Mouse (Mus musculus) urinary bladder, adult 2 months (tissue): ENCODE data around the gene Rnf220. TPM values are rescaled to one million over a fixed set of nuclear protein-coding genes. Genes with fewer than 3 reads are reported as not detected.

Source experiments
- DNase-seq: peaks from one replicate; pipeline ENCODE4 v3.0.0; 2022; ENCODE audit warnings: low spot score
- polyA plus RNA-seq: library from polyadenylated mRNA; depleted of rRNA; stranded (reverse); fragments of >200 nt; gene quantifications from 2 replicates; pipeline ENCODE4 v1.2.3, GENCODE M21; 2012

The Rnf220 gene
- polyA plus RNA-seq, 1 experiment: 66.2 TPM

DNA sequence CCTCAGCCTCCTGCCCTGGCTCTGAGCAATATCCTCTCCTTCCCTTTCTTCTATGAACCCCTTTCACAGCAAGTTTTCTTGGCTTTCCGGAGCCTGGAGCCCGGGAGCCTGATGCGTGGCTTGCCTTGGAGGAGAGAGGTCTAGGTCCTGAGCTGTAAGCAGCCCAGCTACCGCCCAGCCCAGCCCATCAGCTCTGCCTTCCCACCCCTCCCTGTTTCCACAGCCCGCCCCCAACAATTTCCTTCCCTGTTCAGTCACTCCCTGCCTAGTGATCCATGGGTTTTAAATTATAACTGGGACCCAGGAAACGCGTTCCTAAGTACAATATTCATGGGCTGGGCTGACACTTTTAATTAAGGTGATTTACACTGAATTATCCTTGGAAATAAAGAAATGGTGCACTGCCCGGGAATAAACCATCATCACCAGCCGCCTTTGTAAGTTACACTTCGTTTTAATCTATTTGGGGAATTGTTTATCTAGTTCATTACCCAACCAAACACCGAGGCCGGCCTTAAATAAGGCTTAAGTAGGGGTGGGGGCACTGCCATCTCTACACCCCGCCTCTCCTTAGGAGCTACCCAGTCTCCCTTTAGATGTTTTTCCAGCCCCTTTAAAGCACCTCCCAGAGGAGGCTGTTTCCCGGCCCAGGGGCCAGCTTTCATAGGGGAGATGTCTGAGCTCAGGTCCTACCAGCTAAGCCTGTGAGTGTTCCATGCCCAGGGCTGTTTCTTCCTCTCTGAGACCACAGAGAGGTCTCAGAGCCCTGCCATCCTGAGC lies 194.6 kb downstream of the Rnf220 start:
- DNase-seq: no peak

GRCm38 (mm10) chr4:117299921-117300320 lies 196.9 kb downstream of the Rnf220 start:
- DNase-seq: no peak

- DNase-seq: no peak
Measured at GRCm38 (mm10) chr4:117297819-117298218, 199.0 kb downstream of the Rnf220 start.

DNA sequence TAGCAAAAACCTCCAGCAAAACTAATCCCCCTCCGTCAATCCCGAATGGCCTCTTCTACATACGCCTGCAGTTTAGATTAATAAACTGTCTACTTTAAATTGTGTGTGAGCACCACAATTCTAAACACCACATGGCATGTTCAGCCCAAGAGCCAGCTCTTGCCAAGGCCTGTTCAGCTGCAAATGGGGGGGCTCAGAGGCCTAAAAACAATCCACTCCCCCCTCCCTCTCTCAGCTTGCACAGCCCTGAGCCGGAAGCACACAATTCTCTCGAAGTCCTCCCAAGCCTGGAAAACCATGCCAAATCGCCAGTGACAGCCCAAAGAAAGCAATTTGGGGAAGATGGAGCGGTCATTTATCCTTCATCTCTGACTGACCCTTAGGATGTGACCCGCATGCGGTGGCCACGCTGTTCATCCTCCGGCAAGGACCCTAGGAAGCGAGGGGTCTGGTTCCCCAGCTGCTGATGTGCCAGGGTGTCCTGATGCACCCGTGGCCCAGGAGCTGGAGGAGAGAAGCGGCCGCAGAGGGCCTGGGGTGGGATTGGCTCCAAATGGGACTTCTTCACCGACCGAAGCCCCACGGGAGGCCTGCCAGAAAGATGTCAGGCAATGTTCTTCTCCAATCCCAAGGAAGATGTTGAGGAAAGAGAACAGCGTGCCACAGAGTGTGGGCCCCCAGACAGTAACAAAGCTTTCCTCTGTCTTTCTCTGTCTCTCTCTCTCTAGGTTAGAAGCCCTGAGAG lies 199.8 kb downstream of the Rnf220 start:
- DNase-seq: no peak

DNA sequence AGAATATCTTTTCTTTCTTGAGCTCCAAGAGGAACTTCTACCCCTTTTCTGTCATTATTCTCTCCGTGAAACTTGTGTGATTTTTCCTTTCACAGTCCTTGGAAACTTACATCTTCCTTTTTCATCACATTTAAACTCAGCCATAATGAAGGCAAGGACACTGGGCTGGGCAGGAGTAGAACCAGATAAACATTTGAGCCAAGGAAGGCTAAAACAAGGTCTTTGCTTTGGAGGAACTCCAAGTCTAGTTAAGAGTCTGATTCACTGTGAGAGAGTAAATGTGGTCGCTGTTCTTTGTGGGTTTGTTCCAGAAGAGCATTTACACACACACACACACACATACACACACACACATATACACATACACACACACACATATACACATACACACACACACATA lies 205.2 kb downstream of the Rnf220 start:
- no peak for DNase-seq

DNA sequence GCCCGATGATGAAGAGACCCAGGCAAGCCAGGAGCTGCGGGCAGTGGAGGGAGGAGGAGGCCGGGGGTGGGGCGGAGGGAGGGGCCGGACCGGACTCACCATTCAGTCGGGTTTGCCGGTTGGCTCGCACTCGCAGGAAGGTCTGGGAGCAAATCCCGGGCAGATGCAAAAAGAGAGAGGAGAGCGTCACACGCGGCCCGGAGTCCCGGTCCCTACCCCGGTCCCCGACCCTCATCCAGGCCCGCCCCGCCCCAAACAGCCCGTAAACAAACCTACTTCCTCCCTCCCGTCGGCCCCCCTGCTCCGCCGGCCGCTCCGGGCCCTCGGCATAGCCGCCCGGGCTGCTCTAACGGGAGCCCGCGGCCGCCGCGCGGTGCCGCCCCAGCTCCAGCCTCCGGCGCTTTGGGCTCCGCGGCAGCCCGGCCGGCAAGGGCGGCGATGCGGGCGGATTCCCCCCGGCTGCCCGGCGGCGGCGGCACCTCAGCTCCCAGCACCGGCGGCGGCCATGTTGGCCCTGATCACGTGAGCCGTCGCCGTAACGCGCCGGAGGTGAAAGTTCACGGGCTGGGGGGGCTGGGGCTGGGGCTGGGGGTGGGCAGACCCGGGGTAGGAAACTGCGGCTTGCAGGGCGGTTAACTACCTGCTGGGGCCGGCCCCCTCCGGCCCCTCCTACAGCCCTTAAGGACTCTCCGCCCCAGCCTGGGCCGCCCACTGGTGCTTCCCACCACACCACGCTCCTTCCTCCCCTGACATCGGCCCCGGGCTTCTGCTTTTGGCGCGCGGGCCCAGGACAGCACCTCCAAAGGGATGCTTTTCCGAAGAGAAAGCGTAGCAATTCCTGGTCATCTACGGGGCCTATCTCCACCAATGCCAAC lies 207.7 kb downstream of the Rnf220 start:
- peak; percentile 76 for DNase-seq

GRCm38 (mm10) chr4:117288277-117288926 lies 208.4 kb downstream of the Rnf220 start:
- DNase-seq: no peak

GRCm38 (mm10) chr4:117284363-117284762 lies 212.5 kb downstream of the Rnf220 start:
- DNase-seq: no peak

DNA sequence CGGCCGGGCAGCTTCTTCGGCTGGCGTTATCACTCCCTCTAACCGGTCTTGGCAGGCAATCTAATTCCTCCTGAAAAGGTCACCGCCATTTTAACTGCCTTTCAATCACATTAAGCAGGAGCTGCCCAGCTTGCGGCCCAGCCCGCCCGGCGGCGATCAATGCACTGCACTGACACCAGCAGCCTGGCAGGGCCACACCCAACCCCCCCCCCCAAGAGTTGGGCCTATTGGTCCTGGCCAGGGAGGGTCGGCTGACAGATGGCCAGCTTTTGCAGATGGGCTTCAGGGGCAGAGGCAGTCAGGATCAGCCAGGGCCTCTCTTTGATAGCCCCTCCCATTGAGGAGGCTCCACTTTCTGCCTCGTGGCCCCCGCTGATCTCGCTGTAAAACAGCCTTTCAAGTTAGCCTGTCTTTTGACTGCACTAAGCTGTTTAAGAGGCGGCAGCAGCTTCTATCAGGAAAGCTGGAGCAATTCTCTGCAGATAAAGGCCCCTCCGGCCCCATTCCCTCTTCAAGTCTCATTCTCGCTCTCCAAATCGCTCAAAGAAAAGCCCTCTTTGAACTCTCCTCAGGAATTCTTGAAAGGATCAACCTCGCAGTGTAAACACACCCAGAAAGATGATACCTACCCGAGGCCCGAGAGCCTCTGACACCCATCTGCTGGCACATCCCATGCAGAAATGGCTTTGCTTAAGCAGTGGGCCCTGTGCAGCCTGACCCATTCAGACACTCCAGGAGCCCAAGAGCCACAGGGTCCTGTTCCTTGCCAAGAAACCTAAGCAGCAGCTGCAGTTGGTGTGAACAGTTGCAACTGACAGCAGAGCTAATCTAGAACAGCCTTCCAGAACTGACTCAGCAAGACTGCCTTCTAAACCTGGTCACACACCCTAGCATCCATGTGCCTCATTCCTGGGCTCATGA lies 213.3 kb downstream of the Rnf220 start:
- no peak for DNase-seq

DNA sequence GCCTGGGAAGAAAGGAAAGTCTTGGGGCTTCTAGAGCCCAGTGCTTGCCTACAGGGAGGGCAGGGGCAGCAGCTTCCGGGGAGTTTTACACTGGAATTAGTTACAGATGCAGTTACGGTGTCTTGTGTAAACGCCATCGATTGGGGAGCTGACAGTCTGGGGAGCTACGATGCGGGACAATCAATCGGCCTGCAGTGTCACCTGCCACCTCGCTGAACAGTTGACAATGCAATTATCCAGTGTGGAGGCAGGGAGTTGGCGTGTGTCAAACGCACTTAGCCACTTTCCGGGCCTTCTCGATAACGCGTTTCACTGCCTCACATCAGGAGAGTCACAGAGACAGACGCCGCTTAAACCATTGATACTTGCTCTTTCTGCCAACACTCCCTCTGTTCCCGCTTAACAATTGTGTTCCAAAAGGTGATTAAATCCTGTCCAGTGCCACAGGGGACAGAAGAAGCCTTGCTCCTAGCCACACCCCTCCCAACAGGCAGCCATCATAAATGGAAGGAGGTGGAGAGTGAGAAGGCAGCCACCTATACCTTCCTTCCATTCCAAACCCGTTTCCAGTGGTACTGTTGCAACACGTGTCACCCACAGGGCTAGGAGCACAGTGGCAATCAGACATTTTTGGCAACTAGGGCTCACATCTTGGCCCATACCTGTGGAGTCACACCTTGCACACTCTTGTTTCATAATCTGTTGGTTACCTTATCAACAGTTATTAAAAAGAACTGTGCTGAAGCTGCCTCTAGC lies 215.6 kb downstream of the Rnf220 start:
- no peak for DNase-seq

- no peak for DNase-seq
Measured at GRCm38 (mm10) chr4:117280397-117280930, 216.4 kb downstream of the Rnf220 start.

DNA sequence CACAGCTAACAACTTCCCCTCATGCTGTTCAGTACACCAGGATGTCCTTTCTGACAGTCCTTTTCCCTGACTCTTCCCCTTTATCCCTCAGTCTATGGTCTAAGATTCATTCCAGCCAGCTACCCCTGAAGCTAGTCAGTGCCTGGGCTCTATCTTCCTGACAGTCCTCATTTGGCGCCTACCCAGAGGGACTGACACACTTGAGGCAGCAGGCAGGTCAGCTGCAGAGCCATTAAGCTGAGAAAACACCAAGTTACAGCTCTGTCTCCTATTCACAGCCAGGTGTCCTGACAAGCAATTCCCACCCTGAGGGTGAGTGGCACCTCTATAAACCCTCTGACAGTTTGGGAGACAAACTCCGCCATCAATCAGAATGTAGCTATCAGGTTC lies 217.6 kb downstream of the Rnf220 start:
- DNase-seq: no peak

DNA sequence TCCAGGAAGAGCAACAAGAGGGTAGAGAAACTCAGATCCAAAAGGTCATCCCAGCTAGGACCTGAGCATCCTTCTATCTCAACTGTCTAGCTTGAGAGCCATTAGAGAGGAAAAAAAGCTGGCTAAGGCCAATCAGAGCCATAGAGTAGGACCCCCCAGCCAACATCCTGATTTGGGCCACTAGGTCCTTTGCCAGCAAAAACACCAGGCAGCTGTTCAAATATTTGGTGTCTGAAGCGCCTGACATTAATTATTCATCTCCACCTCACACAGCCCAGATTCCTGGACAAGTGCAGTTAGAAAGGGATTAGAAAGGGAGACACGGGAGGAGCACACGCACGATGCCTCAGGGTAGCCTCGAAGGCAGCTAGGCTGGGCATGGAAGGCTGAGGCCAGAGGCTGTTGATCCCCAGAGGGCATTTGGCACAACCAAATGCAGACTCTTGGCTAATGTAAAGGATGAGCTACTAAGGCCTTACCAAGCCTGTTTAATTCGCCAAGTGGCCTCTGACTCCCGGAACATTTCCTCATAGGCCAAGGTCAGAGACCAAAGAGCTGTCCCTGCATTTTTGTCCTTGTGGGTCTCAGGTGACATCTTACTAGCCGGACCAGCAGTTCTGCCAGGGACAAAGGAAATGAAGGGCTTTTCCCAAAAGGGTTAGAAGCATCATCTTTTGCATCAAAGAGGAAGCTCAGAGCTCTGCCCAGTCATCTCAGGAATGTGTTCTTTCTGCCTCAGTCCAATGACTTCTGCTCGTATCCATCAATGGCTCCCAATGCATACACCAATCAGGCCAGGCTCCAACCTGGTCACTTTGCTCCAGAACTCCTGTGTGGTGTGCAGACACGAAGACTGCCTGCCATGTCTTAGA lies 218.2 kb downstream of the Rnf220 start:
- no peak for DNase-seq

DNA sequence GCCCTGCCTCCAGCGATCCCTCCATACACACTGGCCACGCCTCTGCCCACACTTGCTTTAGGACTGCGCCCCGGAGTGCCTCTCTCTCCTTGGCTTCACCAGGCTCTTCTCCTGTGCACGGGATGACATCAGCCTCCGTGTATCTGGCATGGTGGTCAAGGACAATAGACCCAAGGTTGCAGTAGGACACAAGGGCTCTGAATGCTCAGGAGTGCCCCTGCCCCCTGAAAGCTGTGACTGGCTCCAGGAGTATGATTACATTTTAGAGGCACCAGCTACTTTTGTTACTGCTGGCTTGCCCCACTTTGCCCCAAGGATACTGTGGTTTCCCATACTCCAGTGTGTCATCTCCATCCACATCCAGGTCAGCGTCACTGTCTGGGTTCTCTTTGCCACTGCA lies 219.2 kb downstream of the Rnf220 start:
- DNase-seq: no peak

GRCm38 (mm10) chr4:117277021-117277420 lies 219.8 kb downstream of the Rnf220 start:
- DNase-seq: no peak

- DNase-seq: no peak
Measured at GRCm38 (mm10) chr4:117276281-117276711, 220.6 kb downstream of the Rnf220 start.

DNA sequence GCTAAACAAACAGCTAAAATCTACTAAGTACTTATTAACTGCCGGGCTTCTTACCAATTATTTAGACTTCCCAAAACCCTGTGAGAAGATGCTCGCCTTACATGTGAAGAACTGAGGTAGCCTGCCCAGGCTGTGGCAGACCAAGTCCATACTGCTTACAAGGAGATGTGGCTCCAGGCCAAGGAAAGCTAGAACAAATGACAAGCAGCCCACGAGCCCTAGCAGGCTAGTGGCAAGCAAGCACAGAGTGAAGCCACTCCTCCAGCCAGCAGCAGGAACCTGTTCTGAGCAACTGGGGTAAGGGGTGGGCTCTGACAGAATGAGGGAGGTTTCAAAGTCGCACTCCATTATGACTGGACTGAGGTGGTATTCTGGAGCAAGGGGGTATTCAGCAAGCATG lies 222.1 kb downstream of the Rnf220 start:
- no peak for DNase-seq

- no peak for DNase-seq
Measured at GRCm38 (mm10) chr4:117272459-117272858, 224.4 kb downstream of the Rnf220 start.

DNA sequence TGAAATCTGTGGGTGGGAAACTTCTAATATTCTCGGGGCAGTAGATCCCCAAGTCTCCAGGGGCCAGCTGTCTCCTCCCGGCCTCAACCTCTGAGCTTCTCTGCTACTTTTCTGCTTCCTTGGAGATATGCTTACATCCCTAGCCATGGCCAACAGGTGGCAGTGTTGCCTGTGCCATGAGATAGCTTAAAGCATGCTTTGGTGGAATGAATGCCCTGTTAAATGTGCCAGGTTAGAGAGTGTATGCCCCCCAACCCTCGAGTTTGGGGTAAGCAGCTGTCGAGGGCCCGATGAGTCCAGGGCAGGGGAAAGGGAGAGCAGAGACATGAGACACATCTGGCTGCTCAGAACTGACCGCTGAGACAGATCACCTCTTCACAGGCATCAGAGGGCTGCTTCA lies 226.6 kb downstream of the Rnf220 start:
- peak; percentile 51 for DNase-seq
